Mouse (Mus musculus) c-Kit-positive CD71-positive TER-119-positive erythroid progenitor cells, embryonic 14.5 days (primary cell): Measurements from ENCODE around the gene Ube2ql1.

Experiments
- DNase-seq: peaks from one replicate; pipeline ENCODE4 v3.0.0-alpha.2; 2013; ENCODE audit warnings: low spot score

Gene Ube2ql1

GRCm38 (mm10) chr13:69707496-69707895, 32.2 kb downstream of the Ube2ql1 start:
- DNase-seq: no peak

GRCm38 (mm10) chr13:69706919-69707318, 32.8 kb downstream of the Ube2ql1 start:
- no peak for DNase-seq

- no peak for DNase-seq
Measured at GRCm38 (mm10) chr13:69703505-69703904, 36.2 kb downstream of the Ube2ql1 start.

GRCm38 (mm10) chr13:69701397-69701796, 38.3 kb downstream of the Ube2ql1 start:
- no peak for DNase-seq

- no peak for DNase-seq
Measured at GRCm38 (mm10) chr13:69700827-69701226, 38.9 kb downstream of the Ube2ql1 start.

- peak; percentile 29 for DNase-seq
Measured at GRCm38 (mm10) chr13:69696333-69696991, 43.2 kb downstream of the Ube2ql1 start.

GRCm38 (mm10) chr13:69691074-69691473, 48.6 kb downstream of the Ube2ql1 start:
- DNase-seq: peak; percentile 8

GRCm38 (mm10) chr13:69687023-69687422, 52.7 kb downstream of the Ube2ql1 start:
- DNase-seq: no peak

- DNase-seq: no peak
Measured at GRCm38 (mm10) chr13:69685406-69685818, 54.3 kb downstream of the Ube2ql1 start.

GRCm38 (mm10) chr13:69673921-69674618, 65.6 kb downstream of the Ube2ql1 start:
- DNase-seq: no peak

- DNase-seq: no peak
Measured at GRCm38 (mm10) chr13:69673197-69673920, 66.3 kb downstream of the Ube2ql1 start.

GRCm38 (mm10) chr13:69672565-69672964, 67.1 kb downstream of the Ube2ql1 start:
- no peak for DNase-seq

GRCm38 (mm10) chr13:69672121-69672520, 67.6 kb downstream of the Ube2ql1 start:
- no peak for DNase-seq

- DNase-seq: no peak
Measured at GRCm38 (mm10) chr13:69654508-69654907, 85.2 kb downstream of the Ube2ql1 start.
